Comparison of ENCODE assay signal across 12 mouse cellular contexts in genomic region chr15:81320137-81320536, GRCm38 (mm10).
"Had no signal": no experiment of that assay in that cellular context is flagged by ENCODE, and none has a peak within 500 bp of the region (broad histone marks: within the 10 kb centered on the region; RNA-seq: fewer than 3 reads in every experiment).

No protein-coding gene starts in this region.

- DNase-seq: kidney, adult 11 months; kidney, adult 9 months; kidney, postnatal 14 days; kidney, postnatal 4 days; liver, embryonic 13.5 days; lung, adult 2 months; lung, postnatal 14 days; lung, postnatal 4 days; midbrain, embryonic 14.5 days; thymus, postnatal 36 days had no signal

- H3K27me3 ChIP-seq: intestine, embryonic 15.5 days; liver, embryonic 13.5 days had no signal

- H3K4me3 ChIP-seq: intestine, embryonic 15.5 days; liver, embryonic 13.5 days had no signal

- H3K27ac ChIP-seq: intestine, embryonic 15.5 days; liver, embryonic 13.5 days; stomach, postnatal 0 days had no signal

- H3K4me1 ChIP-seq: intestine, embryonic 15.5 days; liver, embryonic 13.5 days had no signal
